Mouse (Mus musculus) thymus, adult 2 months (tissue): ENCODE measurements around the gene Ambra1. TPM values are rescaled to one million over a fixed set of nuclear protein-coding genes. Genes with fewer than 3 reads are reported as not detected.
A peak's percentile ranks its signal among the peaks of the same experiment; 100 is the strongest.

Source experiments
- DNase-seq: peaks from one replicate; pipeline ENCODE4 v3.0.0; 2021
- H3K27ac ChIP-seq: fragments of 200-500 bp; 2 replicates; pipeline ENCODE4 v1.5.1; 2012; ENCODE audit warnings: low read length, control low read depth; ENCODE audit not compliant: control insufficient read depth, insufficient read depth
- H3K27me3 ChIP-seq: fragments of 200-500 bp; 2 replicates; pipeline ENCODE4 v1.6.1; 2012; ENCODE audit warnings: mild to moderate bottlenecking, low read length, moderate library complexity, mixed read lengths; ENCODE audit not compliant: control insufficient read depth, insufficient read depth
- H3K36me3 ChIP-seq: fragments of 200-500 bp; 2 replicates; pipeline ENCODE4 v1.6.1; 2012; ENCODE audit warnings: mild to moderate bottlenecking, low read length, moderate library complexity; ENCODE audit not compliant: control insufficient read depth, insufficient read depth
- H3K4me1 ChIP-seq: fragments of 200-500 bp; replicated peaks from 2 replicates; pipeline ENCODE4 v1.6.1; 2012; ENCODE audit warnings: low read length; ENCODE audit not compliant: control insufficient read depth, insufficient read depth
- H3K4me3 ChIP-seq: fragments of 200-500 bp; 2 replicates; pipeline ENCODE4 v1.5.1; 2012; ENCODE audit warnings: mild to moderate bottlenecking, low read length, control low read depth, moderate library complexity; ENCODE audit not compliant: control insufficient read depth, insufficient read depth
- CTCF ChIP-seq: fragments of 200-500 bp; IDR thresholded peaks from 2 replicates; pipeline ENCODE4 v1.5.1; 2012; ENCODE audit warnings: mild to moderate bottlenecking, control low read depth, low read length, moderate library complexity, borderline replicate concordance; ENCODE audit not compliant: control insufficient read depth, poor library complexity, insufficient read depth; ENCODE audit errors: extremely low read depth
- POLR2A ChIP-seq: fragments of 200-500 bp; IDR thresholded peaks from 2 replicates; pipeline ENCODE4 v1.6.1; 2012; ENCODE audit warnings: mild to moderate bottlenecking, low read length, control low read depth, moderate library complexity; ENCODE audit not compliant: control insufficient read depth, poor library complexity, insufficient read depth; ENCODE audit errors: extremely low read depth
- WGBS: fragments of 180-500 bp; shearing (Covaris S2); methylation state at CpG from one replicate; pipeline ENCODE4 v1.1.7; 2018; 5-methylcytosine and 5-hydroxymethylcytosine counted together
- polyA plus RNA-seq: library from polyadenylated mRNA; depleted of rRNA; stranded (reverse); fragments of >200 nt; gene quantifications from 2 replicates; pipeline ENCODE4 v1.2.3, GENCODE M21; 2012

Ambra1 gene
- polyA plus RNA-seq, 1 experiment: 35.0 TPM

DNA sequence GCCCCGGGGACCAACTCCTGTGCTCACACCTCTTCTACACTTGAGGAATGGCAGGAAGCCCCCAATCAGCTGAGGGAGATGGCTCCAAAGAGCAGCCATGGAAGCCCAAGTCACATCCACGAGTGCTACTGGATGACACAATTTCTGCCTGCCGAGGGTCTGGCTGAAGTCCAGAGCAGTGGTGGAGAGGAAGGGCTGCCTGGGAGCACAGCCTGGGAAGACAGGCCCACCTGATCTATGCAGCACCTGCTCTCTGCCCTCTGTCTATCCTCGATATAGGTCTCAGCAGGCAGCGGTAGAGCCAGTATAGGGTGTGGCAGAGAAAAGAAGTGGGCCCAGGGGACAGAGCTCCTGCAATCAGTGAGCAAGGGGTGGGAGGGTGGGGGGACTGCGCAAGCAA lies 216.9 kb downstream of the Ambra1 start:
- TF ChIP-seq POLR2A: no peak
- TF ChIP-seq CTCF: no peak
- no peak overlapping the region for H3K27ac ChIP-seq
- DNase-seq: no peak
- no peak overlapping the region for H3K4me3 ChIP-seq
- no peaks in the 10 kb centered on the region for H3K27me3 ChIP-seq
- 54% methylated on average over 6 of the region's 6 CpGs for WGBS
- peaks cover 59% of the 10 kb centered on the region for H3K4me1 ChIP-seq
- H3K36me3 ChIP-seq: peaks cover 23% of the 10 kb centered on the region

DNA sequence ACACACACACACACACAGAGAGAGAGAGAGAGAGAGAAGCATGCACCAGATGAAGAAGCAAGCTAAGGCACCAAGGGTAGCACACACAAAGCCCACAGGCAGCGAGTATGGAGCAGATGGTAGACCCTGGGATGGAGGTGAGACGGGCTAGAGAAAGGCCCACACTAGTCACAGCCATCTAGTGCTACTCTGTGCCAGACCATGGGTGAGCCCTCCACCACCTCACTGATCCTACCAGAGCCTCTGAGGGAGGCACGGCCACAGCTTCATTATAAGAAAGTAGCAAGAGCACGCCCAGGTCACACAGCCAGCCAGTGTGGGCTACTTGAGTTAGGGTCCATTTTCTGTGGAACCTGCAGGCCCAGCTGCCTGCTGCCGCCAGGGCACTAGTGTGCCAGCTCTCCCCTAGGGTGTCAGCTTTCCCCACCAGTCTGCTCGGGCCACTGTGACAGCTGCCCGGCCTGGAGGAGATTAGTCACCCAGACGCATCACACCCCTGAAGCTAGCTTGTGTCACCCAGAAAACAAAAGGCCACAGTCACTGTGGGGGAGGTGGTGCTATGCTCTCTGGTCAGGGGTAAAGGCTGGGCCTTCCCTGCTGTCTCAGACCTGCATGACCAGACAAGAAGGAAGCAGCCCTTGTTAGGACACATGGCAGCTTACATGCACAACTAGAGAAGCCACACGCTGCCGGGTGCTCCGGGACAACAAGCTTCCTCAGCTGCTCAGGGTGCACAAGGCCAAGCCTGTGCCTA lies 217.6 kb downstream of the Ambra1 start:
- no peak for DNase-seq
- 42% methylated on average over 11 of the region's 11 CpGs for WGBS

GRCm38 (mm10) chr2:91948151-91948509 lies 218.2 kb downstream of the Ambra1 start:
- peak overlapping the region; percentile 21; the same call in 1 of the 2 replicates for H3K27ac ChIP-seq
- H3K4me3 ChIP-seq: peak overlapping the region; percentile 50
- WGBS: 11% methylated on average over 6 of the region's 6 CpGs
- DNase-seq: peak; percentile 33
- H3K36me3 ChIP-seq: peaks cover 12% of the 10 kb centered on the region
- H3K27me3 ChIP-seq: no peaks in the 10 kb centered on the region
- TF ChIP-seq POLR2A: no peak
- no peak for TF ChIP-seq CTCF
- peaks cover 59% of the 10 kb centered on the region for H3K4me1 ChIP-seq

More for the DNA sequence above, 217.6 kb downstream of the Ambra1 start:
- no peaks in the 10 kb centered on the region for H3K27me3 ChIP-seq
- H3K4me3 ChIP-seq: peak overlapping the region; percentile 50
- TF ChIP-seq POLR2A (no peak), CTCF (no peak)
- H3K27ac ChIP-seq: peak overlapping the region; percentile 21; the same call in 1 of the 2 replicates
- peaks cover 59% of the 10 kb centered on the region for H3K4me1 ChIP-seq
- peaks cover 17% of the 10 kb centered on the region for H3K36me3 ChIP-seq

DNA sequence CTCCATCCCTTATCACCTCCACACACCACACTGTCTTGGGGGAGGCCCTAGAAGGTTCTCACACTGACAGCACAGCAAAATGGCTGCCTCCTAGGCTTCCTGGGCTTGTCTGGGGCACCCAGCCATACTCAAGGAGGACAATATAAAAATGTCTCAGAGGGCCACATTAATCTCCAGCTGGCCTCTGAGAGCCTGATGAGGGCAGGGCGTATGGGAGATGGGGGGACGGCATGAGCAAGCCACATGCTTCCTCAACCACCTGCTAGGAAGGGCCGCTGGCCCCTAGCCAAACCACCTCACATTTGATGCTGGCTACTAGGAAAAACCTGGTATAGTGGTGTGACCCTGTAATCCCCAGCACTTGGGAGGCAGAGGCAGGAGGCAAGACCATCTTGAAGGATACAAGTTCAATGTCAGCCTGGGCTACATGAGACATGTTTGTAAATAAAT lies 218.9 kb downstream of the Ambra1 start:
- no peaks in the 10 kb centered on the region for H3K27me3 ChIP-seq
- 5% methylated on average over 3 of the region's 3 CpGs for WGBS
- DNase-seq: no peak
- TF ChIP-seq CTCF: no peak
- no peak for TF ChIP-seq POLR2A
- H3K4me3 ChIP-seq: peak overlapping the region; percentile 55
- H3K27ac ChIP-seq: peak overlapping the region; percentile 75
- H3K4me1 ChIP-seq: peaks cover 62% of the 10 kb centered on the region
- peaks cover 5% of the 10 kb centered on the region for H3K36me3 ChIP-seq

- H3K4me3 ChIP-seq: peak overlapping the region; percentile 55
- peaks cover 61% of the 10 kb centered on the region for H3K4me1 ChIP-seq
- peak; percentile 58 for DNase-seq
- TF ChIP-seq CTCF (no peak; the same call in 1 of the 2 replicates), POLR2A (no peak)
- peak overlapping the region; percentile 75 for H3K27ac ChIP-seq
- peaks cover 4% of the 10 kb centered on the region; the same call in 1 of the 2 replicates for H3K36me3 ChIP-seq
- WGBS: 6% methylated on average over 17 of the region's 17 CpGs
- no peaks in the 10 kb centered on the region for H3K27me3 ChIP-seq
Measured at GRCm38 (mm10) chr2:91949411-91950274, 219.7 kb downstream of the Ambra1 start.
